Mouse (Mus musculus) C2C12 (cell line): Measurements from ENCODE around the gene Glrb.

Source experiments
- CTCF ChIP-seq: IDR thresholded peaks from one replicate; pipeline ENCODE4 v1.5.1; 2011; ENCODE audit not compliant: control insufficient read depth, insufficient read depth, insufficient read length
- FOSL1 ChIP-seq: IDR thresholded peaks from one replicate; pipeline ENCODE4 v1.8.0; 2011; ENCODE audit warnings: mild to moderate bottlenecking, low read length; ENCODE audit not compliant: poor library complexity, insufficient read depth, severe bottlenecking
- MAX ChIP-seq: IDR thresholded peaks from one replicate; pipeline ENCODE4 v1.6.1; 2011; ENCODE audit warnings: mild to moderate bottlenecking, control low read depth
- MYOD1 ChIP-seq: IDR thresholded peaks from one replicate; pipeline ENCODE4 v1.6.1; 2011; ENCODE audit warnings: low read depth; ENCODE audit not compliant: control insufficient read depth, insufficient read length
- MYOG ChIP-seq: IDR thresholded peaks from one replicate; pipeline ENCODE4 v1.6.1; 2011; ENCODE audit not compliant: control insufficient read depth, insufficient read length; ENCODE audit errors: extremely low read depth
- USF1 ChIP-seq: IDR thresholded peaks from one replicate; pipeline ENCODE4 v1.6.1; 2011; ENCODE audit warnings: low read depth, mild to moderate bottlenecking, control low read depth, moderate library complexity

DNA sequence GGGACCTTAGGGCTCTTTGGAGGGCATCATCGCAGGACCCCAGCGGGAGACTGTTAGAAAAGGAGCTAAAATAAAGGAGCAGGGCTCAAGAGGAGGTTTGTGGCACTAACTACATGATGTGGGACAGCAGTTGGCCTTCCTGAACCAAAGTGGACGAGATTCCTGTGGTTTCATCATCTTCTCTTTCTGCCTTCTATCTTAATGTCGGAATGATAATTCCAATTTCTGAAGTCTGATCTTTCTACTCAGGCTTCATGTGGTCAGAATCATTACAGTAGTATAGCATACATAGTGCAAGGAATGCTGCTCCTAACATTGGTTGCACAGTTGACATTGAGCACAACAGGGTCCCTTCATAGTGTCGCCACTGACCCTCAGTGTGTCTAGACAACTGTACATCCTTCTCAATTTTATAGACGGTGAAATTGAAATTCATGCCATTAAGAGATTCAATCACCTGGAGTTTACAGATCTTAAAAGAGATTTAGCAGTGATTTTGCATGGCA is 372 bp upstream of the Glrb start:
- TF ChIP-seq MAX, result no peak
- no peak for TF ChIP-seq USF1
- no peak for TF ChIP-seq CTCF
- TF ChIP-seq MYOG, result no peak
- no peak for TF ChIP-seq FOSL1
- TF ChIP-seq MYOD1, result no peak
